Mouse (Mus musculus) adrenal gland, adult 8-10 months (tissue): ENCODE measurements around the gene Lmtk2. TPM values are rescaled to one million over a fixed set of nuclear protein-coding genes. Genes with fewer than 3 reads are reported as not detected.
A peak's percentile ranks its signal among the peaks of the same experiment; 100 is the strongest.

Source experiments
- DNase-seq: peaks from one replicate; pipeline ENCODE4 v3.0.0; 2022
- total RNA-seq, 4 experiments: library from RNA; stranded (reverse); gene quantifications; 2 replicates each; pipeline ENCODE4 v1.2.4; 2022

Gene Lmtk2
- total RNA-seq, 4 experiments from 2014 or later = 31.2 to 45.6 (median 38.8) TPM

DNA sequence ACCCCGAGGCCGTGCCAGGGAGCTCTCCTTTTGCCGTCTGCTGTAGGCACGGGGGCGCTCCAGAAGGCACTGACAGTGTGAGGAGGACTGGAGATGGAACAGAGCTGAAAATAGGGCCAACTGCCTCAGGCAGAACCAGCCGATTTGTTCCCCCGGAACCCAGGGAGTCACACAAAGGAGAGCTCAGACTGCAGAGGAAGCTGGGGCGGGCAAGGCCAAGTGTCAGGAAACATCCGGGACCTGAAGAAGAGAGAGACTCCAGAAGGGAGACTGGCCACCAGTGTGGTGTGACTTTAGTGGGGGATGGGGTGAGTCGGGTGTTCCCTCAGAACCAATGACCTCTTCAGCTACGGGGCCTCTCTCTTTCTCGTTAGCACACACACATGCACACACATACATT is 119.1 kb downstream of the Lmtk2 start:
- DNase-seq = no peak

- no peak for DNase-seq
These were observed 119.7 kb downstream of the Lmtk2 start for GRCm38 (mm10) chr5:144219936-144220335.

- no peak for DNase-seq
These were observed 121.1 kb downstream of the Lmtk2 start for GRCm38 (mm10) chr5:144221305-144221704.

DNA sequence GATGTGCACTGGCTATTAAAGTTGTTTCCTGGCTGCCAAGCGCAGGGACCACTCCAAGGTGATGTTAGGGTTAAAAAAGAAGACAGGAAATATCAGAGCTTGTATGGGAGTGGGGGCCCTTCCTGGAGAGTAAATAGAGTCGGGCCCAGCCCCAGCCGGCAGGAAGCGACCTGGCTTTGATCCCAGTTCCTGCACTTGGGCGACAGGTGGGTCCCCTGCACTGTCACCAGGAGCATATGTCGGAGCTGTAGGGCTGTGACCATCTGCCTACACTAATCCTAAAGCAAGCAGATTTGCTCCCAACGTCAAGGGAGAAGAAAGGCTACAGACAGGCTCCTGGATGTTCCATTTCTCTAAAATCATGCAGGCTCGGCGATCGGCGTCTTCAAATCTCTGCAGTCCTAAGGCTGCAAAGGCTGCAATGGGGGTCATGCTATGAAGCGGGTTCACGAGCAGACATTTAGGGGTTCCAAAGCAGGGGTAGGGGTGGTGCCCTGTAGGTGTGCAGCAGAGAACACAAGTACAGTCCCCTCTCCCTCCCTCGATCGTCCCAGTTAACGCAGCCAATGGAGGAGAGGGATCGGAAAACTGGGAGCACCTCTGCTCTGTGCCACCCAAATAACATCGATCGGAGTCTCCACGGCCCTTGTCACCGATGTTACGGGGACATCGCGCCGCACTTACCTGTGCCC is 122.7 kb downstream of the Lmtk2 start:
- DNase-seq = peak; percentile 48

DNA sequence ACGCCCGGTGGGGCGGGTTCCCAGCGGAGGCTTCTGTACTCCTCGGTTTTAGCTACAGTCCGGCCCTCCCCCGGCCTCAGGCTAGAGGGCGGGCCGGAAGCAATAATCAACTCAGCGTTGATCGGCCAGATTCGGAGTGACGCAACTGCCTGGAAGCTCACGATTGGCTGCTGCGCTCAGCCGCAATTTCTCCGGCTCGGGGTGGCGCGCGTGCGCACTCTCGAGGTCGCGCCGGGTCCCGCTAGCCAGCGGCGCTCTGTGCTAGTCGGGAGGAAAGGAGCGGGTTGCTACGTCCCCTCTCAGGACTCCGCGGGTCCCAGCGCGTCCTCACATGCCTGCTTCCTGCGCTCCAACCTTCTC is 123.2 kb downstream of the Lmtk2 start, which contains the start of gene Tecpr1:
Tecpr1 (minus strand) TSS at position 113 of the 360 bp plus-strand sequence.
- DNase-seq = peak; percentile 95

DNA sequence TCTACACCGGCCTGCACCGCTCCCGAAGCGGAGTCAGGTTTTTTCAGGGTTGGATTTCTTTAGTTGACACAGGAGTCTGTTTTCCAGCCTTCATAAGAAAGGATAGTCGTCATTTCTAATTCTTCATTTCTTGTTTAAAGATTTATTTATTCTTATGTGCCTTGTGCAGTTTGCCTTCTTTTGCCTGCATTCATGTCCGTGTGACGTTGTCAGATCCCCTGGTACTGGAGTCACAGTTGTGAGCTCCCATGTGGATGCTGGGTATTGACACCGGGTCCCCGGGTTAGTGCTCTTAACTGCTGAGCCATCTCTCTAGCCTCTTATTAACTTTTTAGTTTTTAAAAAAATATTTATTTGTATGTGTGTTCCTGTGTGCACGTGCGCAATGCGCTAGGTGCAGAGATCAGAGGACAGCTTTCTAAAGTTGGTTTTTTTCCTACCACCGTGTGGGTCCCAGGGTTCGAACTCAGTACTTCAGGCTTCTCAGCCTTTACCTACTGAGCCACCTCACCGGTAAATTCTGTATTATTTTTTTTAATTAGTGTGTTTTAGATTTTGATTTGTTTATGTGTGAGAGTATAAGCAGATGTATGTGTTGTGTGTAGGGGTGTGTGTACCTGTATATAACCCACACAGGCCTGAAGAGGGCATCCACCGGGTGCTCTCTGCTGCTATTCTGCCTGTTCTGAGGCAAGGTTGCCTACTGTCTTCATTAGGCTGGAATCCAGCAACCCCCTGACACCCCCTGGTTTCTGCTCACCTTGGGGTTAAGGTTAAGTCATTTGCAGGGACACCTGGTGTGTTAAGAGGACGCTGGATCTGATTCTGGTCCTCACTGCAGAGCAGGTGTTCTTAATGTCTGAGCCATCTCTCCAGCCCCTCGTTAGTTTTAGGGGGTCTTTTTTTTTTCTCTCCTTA is 123.9 kb downstream of the Lmtk2 start:
- no peak for DNase-seq

DNA sequence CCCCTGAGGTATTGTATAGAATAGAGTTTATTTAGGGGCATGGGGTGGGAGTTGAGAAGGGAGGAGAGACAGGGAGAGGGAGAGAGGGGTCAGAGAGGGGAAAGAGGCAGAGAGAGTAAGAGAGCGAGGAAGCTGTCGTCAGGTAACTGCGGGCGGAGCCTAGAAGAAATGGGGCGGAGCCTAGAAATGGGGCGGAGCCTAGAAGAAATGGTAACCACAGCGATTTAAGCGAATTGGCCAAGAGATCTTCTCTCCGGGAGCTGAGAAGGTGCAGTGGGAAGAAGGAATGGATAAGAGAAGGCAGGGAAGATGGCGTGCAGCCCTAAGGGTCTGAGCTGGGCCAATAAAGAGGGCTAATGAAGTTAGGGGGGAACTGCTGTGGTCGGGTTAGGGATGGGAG is 126.0 kb downstream of the Lmtk2 start:
- DNase-seq = no peak

DNA sequence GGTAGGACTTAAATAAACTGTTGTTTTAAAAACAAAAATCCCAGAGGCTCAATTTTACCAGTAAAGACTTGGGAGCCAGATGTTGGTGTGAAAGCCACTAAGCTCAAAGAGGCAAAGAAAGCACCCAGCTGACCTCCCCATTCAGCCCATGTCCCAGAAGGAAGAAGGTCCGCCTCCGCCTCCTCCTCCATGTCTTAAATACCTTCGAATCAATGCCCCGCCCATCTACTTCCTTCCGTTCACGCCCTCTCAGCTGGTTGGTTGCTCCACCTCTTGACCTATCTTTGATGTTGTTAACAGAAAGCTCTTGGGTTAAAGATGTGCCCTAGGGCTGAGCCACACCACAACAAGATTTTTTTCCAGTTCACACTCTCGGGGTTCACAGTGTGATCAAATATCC is 130.0 kb downstream of the Lmtk2 start:
- DNase-seq = no peak

- no peak for DNase-seq
These were observed 131.2 kb downstream of the Lmtk2 start for GRCm38 (mm10) chr5:144231410-144231809.

DNA sequence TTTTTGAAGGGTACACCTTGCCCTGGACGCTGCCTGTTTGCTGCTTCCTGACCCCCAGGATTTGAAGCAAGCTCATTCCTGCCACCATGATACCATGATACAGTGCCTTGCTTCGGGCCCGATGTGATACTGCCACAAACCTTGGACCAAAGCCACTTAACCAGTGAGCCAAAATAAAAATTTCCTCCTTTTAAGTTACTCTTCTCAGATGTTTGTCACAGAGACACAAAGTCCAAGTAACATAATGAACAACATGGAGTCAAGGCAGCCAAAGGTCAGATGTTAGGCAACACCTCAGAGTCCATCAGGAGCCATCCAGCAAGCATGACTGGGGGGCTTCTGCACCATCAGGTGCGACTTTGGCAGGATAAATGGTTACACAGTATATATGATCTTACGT is 132.3 kb downstream of the Lmtk2 start:
- no peak for DNase-seq

- DNase-seq = no peak
These were observed 134.0 kb downstream of the Lmtk2 start for GRCm38 (mm10) chr5:144234222-144234621.

GRCm38 (mm10) chr5:144234714-144235113 is 134.5 kb downstream of the Lmtk2 start:
- no peak for DNase-seq

Other genes with a start within 250 kb of the Lmtk2 start
- under 1 TPM in 1 of 4 experiments, not detected in 3; 0.46 TPM for gene Ankrd61, start 202.8 kb upstream of the Lmtk2 start, total RNA-seq
- gene Aimp2, start 190.6 kb upstream of the Lmtk2 start, total RNA-seq = 10 to 100 TPM; 32.7 to 36.5 (median 34.7) TPM
- 10 to 100 TPM in 3 of 4 experiments, 1 to 10 TPM in 1; 8.4 to 19.3 (median 12.6) TPM for gene Pms2, start 190.5 kb upstream of the Lmtk2 start, total RNA-seq
- under 1 TPM in 2 of 4 experiments, not detected in 2; 0.94 to 0.95 TPM for gene Gm42421, start 172.3 kb upstream of the Lmtk2 start, total RNA-seq
- 10 to 100 TPM in 1 of 4 experiments, 1 to 10 TPM in 3; 3.2 to 20.5 (median 6.1) TPM for gene Rsph10b, start 167.4 kb upstream of the Lmtk2 start, total RNA-seq
- 10 to 100 TPM; 56.5 to 60.7 (median 60.2) TPM for gene Ccz1, start 85.6 kb upstream of the Lmtk2 start, total RNA-seq
- gene Ocm, start 73.8 kb upstream of the Lmtk2 start, total RNA-seq = not detected
- 1 to 10 TPM in 3 of 4 experiments, under 1 TPM in 1; 0.61 to 3.0 (median 2.3) TPM for gene Bhlha15, start 89.8 kb downstream of the Lmtk2 start, total RNA-seq
- 100 to 1,000 TPM; 113 to 201 (median 148) TPM for gene Tecpr1, start 123.2 kb downstream of the Lmtk2 start, total RNA-seq
- gene Bri3, start 144.0 kb downstream of the Lmtk2 start, total RNA-seq = 100 to 1,000 TPM; 101 to 135 (median 118) TPM